Mouse (Mus musculus) Muller cell, postnatal 12 days (primary cell): ENCODE results near the gene Ntf5.
"Not testable (repeated sequence)": the region's sequence is repeated elsewhere in the genome, so short reads cannot be mapped to it uniquely, and the experiment has no call there.

ENCODE experiments used
- DNase-seq: peaks from one replicate; pipeline ENCODE4 v3.0.0-alpha.2; 2015; ENCODE audit errors: inconsistent ontology term

The Ntf5 gene

DNA sequence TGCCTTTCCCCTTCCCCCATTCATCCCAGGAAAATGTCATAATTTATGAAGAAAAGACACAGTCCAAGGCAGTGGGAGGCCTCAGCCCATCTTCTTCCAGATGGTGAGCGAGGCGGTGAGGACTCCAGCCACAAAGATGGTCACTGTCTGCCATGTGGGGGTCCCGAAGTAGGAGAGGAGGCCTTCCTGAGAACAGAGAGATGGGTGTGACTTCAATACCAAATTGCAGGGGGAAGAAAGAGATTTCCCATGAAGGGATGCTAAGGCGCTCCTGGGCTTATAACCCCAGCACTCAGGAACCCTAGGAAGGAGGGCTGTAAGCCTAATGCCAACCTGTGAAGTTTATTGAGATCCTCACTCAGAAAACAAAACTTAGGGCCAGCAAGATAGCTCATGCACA lies 48.3 kb downstream of the Ntf5 start:
- DNase-seq = no peak

DNA sequence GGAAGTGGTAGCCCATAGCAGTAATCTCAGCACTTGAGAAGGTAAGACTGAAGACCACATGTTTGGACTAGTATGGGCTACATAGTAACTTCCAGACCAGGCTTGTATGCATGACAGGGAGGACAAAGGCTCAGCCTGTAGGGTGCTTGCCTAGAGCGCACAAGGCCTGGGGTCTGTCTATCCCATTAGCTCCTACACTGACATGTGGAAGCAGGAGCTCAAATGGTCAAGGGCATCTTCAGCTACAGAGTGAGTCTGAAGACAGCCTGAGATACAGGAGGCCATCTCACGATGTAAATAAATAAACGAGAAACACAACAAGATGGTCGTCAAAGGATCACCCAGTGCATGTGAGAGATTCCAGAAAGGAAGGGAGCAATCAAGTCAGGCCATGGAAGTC lies 48.8 kb downstream of the Ntf5 start:
- DNase-seq = no peak

DNA sequence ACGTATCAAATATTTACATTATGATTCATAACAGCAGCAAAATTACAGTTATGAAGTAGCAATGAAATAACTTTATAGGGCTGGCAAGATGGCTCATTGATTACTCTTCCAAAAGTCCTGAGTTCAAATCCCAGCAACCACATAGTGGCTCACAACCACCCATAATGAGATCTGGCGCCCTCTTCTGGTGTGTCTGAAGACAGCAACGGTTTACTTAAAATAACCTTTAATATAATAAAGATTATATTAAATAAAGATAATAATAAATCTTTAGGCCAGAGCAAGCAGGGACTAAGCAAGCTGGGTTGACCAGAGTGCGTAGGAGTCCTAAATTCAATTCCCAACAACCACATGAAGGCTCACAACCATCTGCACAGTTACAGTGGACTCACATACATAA lies 49.4 kb downstream of the Ntf5 start:
- not testable (repeated sequence) for DNase-seq

DNA sequence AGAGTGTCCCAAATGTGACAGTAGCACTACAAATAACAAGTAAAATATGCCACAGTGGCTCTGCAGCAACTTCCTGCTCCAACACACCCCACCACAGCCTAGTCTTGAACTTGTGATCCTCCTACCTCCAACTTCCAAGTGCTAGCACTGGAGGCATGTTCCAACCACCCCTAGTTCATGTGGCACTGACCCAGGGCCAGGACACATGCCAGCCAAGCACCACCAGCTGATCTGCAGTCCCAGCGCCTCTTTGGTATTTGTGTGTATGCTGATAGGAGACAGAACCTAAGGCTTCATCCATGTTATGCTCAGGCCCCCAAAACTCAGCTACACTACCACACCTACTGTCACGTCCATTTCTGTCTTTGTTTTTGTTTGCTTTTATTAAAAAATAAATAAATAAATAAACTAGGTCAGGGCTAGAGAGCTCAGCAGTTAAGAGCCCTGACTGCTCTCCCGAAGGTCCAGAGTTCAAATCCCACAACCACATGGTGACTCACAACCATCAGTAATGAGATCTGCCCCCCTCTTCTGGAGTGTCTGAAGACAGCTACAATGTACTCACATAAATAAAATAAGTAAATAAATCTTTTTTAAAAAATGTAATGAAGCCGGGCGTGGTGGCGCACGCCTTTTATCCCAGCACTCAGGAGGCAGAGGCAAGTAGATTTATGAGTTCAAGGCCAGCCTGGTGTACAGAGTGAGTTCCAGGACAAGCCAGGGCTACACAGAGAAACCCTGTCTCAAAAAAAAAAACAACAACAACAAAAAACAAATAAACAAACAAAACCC lies 50.7 kb downstream of the Ntf5 start:
- no peak for DNase-seq

DNA sequence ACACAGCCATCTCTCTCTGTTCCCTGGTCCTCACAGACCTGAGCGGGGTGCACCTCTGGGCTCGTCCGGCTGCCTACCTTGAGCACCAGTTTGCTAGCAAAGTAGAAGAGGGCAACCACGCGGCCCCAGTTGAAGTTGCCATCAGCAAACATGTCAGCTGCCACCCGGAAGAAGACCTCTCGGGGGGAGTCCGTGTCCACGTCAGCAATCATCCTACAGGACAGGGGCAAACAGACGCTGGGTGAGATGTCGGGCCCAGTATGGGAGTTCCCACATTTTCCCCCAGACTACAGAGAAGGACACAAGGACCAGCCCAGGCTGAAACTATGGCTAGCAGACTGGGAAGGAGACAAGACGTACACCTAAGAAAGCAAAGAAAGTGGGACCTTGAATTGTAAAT lies 51.6 kb downstream of the Ntf5 start:
- no peak for DNase-seq

DNA sequence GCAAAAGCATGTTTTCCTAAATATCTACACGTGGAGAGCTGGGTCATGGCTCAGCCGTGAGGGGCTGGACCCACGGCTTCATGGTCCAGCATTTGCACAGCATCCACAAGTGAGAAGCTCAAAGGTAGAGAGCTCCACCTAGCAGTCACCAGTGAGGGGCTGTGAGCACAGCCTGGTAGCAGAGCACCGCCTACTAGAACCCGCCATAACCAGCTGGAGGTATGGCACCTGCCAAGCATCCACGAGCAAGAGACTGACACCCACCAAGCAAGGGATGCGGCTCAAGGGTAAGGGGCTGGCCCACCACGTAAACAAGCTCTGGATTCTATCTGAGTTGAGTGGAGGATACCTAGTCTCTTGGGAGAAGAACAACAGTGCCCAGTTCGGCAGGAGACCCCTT lies 52.1 kb downstream of the Ntf5 start:
- no peak for DNase-seq

DNA sequence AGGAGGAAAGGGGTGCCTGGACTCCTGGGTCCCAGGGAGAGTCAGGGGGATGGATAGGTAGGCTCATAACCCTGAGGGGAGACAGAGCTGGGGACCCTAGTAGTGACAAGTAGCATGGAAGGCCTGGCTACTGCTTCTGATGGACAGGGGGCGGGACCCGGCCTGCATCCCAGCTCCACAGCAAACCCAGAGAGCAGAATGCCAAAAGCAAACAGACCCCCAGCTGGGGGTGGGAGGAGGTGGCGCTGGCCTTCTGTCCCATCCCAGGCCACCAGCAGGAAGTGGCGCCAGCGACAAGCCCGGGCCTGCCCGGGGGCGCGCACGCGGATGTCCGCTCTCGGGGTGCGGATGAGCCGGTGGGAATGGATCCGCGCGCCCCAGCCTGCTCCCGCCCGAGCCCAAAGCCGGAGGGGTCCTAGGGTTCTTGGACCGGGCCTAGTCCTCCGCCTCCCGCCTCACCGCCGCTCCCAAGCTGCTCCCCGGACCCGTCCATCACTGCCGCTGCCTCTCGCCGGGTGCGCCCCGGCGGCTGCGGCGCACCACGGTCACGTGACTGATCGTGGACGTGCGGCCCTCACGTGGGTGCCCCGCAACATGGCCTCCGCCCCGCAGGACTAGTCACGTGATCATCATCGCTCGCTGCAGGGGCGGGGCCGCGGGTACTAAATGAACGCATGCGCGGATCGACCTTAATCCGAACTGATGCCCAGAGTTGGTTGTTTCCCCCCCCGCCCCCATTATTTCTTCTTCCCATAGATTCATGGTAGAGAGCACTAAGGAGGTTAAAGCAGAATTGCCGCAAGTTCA lies 53.0 kb downstream of the Ntf5 start, which contains the start of gene Bax:
TSS of gene Bax (minus strand) at position 616 of the 807 bp plus-strand sequence.
- peak; percentile 97 for DNase-seq
